Mouse (Mus musculus): Measurements from ENCODE around the gene Atg2a. TPM values are rescaled to one million over a fixed set of nuclear protein-coding genes. Genes with fewer than 3 reads are reported as not detected.
A peak's percentile ranks its signal among the peaks of the same experiment; 100 is the strongest.

The Atg2a gene
- 27.4 and 33.2 TPM in 2 replicates for polyA plus RNA-seq (2012; rRNA removed)

DNA sequence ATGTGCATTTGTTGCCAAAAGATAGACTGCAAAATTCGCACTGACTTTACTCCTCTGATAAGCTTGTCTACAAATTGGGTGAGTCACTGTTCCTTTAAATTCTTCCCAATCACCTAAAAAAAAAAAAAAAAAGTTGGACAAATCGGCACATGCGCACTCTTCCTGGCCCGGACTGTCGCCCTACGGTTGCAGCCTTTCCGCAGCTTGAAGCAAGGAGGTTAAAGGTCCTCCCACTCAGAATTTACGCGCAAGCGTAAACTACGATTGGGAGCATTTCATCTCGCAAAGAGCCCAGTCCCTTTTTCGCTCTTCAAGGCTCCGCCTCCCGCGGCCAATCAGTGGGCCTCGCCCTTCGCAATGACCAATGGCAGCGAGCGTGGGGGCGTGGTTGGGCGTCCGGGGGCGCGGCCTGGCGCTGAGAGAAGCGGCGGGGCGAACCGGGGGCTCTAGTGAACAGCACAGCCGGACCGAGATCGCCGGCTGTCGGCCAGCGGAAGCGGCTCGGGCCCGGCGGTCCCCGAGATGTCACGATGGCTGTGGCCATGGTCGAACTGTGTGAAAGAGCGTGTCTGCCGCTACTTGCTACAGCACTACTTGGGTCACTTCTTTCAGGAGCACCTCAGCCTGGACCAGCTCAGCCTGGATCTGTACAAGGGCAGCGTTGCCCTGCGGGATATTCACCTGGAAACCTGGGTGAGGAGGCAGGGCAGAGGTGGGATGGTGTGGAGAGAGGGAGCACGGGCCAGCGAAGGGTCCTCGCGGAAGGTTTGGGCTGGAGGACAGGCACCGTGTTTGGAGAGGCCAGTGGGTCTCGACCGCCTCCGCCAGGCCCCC is at the start of gene Atg2a:
Atg2a (plus strand) TSS at position 395 of the 834 bp plus-strand sequence.
- peak; percentile 99 for DNase-seq
- under 1% methylated on average over 55 of the region's 55 CpGs for WGBS
- Histone ChIP-seq H3K4me3 (ENCODE audit: insufficient read depth, low read depth, low read length) (peak within 1 kb of the TSS; percentile 81), H3K27me3 (replicated peaks; ENCODE audit: control insufficient read depth, insufficient read depth, low read length) (no peaks in the 10 kb centered on the region), H3K27ac (ENCODE audit: insufficient read depth, low read depth, low read length) (peak within 1 kb of the TSS; percentile 79), H3K36me3 (ENCODE audit: control insufficient read depth, insufficient read depth, low read length) (no peaks in the 10 kb centered on the region), H3K4me1 (ENCODE audit: control insufficient read depth, insufficient read depth, low read length) (peaks cover 3% of the 10 kb centered on the region; the same call in 1 of the 2 replicates)
- no peak for TF ChIP-seq CTCF (conservative IDR thresholded peaks at IDR 0.05; ENCODE audit: insufficient read depth, insufficient read length, low read depth, low read length)
- peak; percentile 63 for TF ChIP-seq POLR2A (IDR thresholded peaks at IDR 0.05; ENCODE audit: low read depth, low read length)

DNA sequence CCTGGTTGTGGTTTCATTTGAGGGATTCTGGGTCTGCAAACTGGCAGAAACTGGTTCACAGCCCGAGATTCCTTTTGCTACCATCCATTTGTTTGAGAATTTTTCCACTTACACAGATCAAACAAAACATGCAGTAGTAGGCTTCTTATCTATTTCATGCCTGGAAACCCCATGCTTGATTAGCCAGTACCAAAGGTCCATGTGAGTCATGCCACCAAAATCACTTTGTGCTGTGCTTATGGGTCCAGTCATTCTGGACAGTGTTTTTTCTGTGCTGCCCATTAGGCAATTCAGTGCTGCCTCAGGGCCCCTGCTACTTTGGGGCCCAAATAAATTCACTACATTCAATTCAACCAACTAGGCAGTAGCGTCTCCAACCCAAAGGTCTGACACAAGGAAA is 37.2 kb upstream of the Atg2a start:
- Histone ChIP-seq H3K36me3 (ENCODE audit: control insufficient read depth, insufficient read depth, low read length) (no peaks in the 10 kb centered on the region), H3K4me3 (ENCODE audit: insufficient read depth, low read depth, low read length) (no peak overlapping the region), H3K27ac (ENCODE audit: insufficient read depth, low read depth, low read length) (no peak overlapping the region), H3K27me3 (replicated peaks; ENCODE audit: control insufficient read depth, insufficient read depth, low read length) (no peaks in the 10 kb centered on the region), H3K4me1 (ENCODE audit: control insufficient read depth, insufficient read depth, low read length) (no peaks in the 10 kb centered on the region)
- no peak for DNase-seq
- WGBS = 80% methylated on average over 2 of the region's 2 CpGs
- TF ChIP-seq POLR2A (IDR thresholded peaks at IDR 0.05; ENCODE audit: low read depth, low read length) = no peak
- TF ChIP-seq CTCF (conservative IDR thresholded peaks at IDR 0.05; ENCODE audit: insufficient read depth, insufficient read length, low read depth, low read length) = no peak

DNA sequence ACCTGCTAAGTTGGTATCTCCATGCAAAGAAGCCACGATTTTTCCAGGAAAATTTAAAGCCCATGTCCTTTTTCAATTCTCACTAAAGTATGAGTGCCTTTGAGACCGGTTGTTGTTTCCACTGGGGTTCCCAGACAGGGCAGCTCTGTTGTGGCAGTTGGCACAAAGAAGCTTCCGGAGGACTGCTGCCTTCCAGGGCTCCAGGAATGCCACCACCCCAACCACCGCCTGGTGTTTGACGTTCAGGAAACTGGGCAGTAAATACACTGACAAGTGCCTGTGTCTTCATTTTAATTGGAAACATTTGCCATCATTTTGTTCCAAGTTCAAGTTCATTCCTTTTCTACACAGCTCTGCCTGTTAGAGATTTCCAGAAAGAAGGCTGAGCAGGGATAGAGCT is 34.8 kb upstream of the Atg2a start:
- 69% methylated on average over 5 of the region's 5 CpGs for WGBS
- no peak for TF ChIP-seq CTCF (conservative IDR thresholded peaks at IDR 0.05; ENCODE audit: insufficient read depth, insufficient read length, low read depth, low read length)
- TF ChIP-seq POLR2A (IDR thresholded peaks at IDR 0.05; ENCODE audit: low read depth, low read length) = no peak
- Histone ChIP-seq H3K27ac (ENCODE audit: insufficient read depth, low read depth, low read length) (no peak overlapping the region), H3K27me3 (replicated peaks; ENCODE audit: control insufficient read depth, insufficient read depth, low read length) (no peaks in the 10 kb centered on the region), H3K4me3 (ENCODE audit: insufficient read depth, low read depth, low read length) (no peak overlapping the region), H3K4me1 (ENCODE audit: control insufficient read depth, insufficient read depth, low read length) (no peaks in the 10 kb centered on the region), H3K36me3 (ENCODE audit: control insufficient read depth, insufficient read depth, low read length) (no peaks in the 10 kb centered on the region)
- DNase-seq = no peak

DNA sequence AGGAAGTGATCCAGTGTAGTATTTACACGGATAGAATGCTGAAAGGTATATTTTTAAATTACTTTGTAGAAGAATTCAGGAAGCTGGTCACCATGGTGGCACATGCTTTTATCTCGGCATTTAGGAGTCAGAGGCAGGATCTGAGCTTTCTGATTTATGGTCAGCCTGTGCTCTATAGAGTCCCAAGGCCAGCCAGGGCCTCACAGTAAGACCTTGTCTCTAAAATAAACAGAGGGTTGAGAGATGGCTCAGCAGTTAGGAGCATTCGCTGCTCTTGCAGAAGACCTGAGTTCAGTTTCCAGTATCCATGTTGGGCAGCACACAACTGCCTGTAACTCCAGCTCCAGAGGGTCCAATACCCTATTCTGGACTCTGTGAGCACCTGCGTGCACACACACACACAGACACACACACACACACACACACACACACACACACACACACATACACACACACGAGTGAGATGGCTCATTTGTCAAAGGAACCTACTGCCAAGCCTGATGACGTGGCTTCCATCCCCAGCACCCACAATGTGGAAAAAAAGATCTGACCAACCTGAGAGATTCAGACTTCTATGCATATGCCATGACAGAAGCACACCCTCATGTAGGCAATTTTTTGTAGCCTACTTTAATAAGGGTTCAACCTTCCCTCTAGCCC is 25.3 kb upstream of the Atg2a start:
- Histone ChIP-seq H3K27me3 (replicated peaks; ENCODE audit: control insufficient read depth, insufficient read depth, low read length) (no peaks in the 10 kb centered on the region), H3K4me1 (ENCODE audit: control insufficient read depth, insufficient read depth, low read length) (no peaks in the 10 kb centered on the region), H3K36me3 (ENCODE audit: control insufficient read depth, insufficient read depth, low read length) (no peaks in the 10 kb centered on the region), H3K27ac (ENCODE audit: insufficient read depth, low read depth, low read length) (no peak overlapping the region), H3K4me3 (ENCODE audit: insufficient read depth, low read depth, low read length) (no peak overlapping the region)
- WGBS = 53% methylated on average over 6 of the region's 6 CpGs
- TF ChIP-seq POLR2A (IDR thresholded peaks at IDR 0.05; ENCODE audit: low read depth, low read length) = no peak
- TF ChIP-seq CTCF (conservative IDR thresholded peaks at IDR 0.05; ENCODE audit: insufficient read depth, insufficient read length, low read depth, low read length) = no peak
- DNase-seq = no peak

DNA sequence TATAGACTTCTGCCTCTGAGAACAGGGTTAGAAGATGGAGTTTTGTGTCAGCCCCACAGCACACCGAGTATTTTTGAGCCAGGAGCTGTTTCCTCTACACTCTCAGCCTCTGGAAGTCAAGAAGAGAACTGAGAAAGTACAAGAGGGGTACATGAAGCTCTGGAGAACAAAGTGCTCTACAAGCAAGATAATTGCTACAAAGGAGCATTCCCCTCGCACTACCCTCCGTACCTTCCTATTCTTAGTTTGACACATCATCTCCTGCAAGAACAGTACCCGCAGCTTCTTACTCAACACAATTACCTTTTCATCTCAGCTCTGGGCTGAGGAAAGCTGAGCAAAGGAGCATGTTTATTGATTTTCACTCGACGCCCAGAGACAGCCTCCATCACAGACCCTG is 22.9 kb upstream of the Atg2a start:
- H3K36me3 ChIP-seq (ENCODE audit: control insufficient read depth, insufficient read depth, low read length) = no peaks in the 10 kb centered on the region
- H3K4me3 ChIP-seq (ENCODE audit: insufficient read depth, low read depth, low read length) = no peak overlapping the region
- no peak for DNase-seq
- TF ChIP-seq POLR2A (IDR thresholded peaks at IDR 0.05; ENCODE audit: low read depth, low read length) (no peak), CTCF (conservative IDR thresholded peaks at IDR 0.05; ENCODE audit: insufficient read depth, insufficient read length, low read depth, low read length) (no peak)
- no peaks in the 10 kb centered on the region for H3K27me3 ChIP-seq (replicated peaks; ENCODE audit: control insufficient read depth, insufficient read depth, low read length)
- WGBS = 75% methylated on average over 6 of the region's 6 CpGs
- H3K27ac ChIP-seq (ENCODE audit: insufficient read depth, low read depth, low read length) = no peak overlapping the region
- H3K4me1 ChIP-seq (ENCODE audit: control insufficient read depth, insufficient read depth, low read length) = no peaks in the 10 kb centered on the region

DNA sequence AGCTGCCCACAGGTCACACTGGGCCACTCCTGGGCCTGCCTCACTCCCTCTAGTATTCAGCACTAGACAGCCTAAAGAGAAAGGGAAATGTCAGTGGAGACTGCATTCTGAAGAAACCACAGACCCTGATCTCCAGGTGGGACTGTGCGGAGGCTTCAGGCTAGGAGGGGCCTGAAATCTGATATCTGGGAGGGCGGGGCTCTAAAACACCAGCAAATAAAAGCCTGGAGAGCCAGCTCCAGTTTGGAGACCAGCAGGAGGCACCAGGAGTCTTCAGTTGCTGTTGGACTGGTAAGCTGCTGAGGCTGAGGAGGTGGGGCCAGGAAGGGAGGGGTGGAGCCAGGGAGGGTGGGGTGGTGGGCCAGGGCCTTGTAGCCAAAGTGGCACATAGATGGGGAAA is 15.3 kb upstream of the Atg2a start, which contains the start of gene Gpha2:
Gpha2 (plus strand) TSS at position 246 of the 400 bp plus-strand sequence.
- Histone ChIP-seq H3K36me3 (ENCODE audit: control insufficient read depth, insufficient read depth, low read length) (no peaks in the 10 kb centered on the region), H3K27ac (ENCODE audit: insufficient read depth, low read depth, low read length) (no peak within 1 kb of the TSS), H3K4me1 (ENCODE audit: control insufficient read depth, insufficient read depth, low read length) (no peaks in the 10 kb centered on the region), H3K4me3 (ENCODE audit: insufficient read depth, low read depth, low read length) (no peak within 1 kb of the TSS), H3K27me3 (replicated peaks; ENCODE audit: control insufficient read depth, insufficient read depth, low read length) (no peaks in the 10 kb centered on the region)
- TF ChIP-seq POLR2A (IDR thresholded peaks at IDR 0.05; ENCODE audit: low read depth, low read length) (no peak), CTCF (conservative IDR thresholded peaks at IDR 0.05; ENCODE audit: insufficient read depth, insufficient read length, low read depth, low read length) (no peak)
- DNase-seq = no peak
- WGBS = 60% methylated on average over 2 of the region's 2 CpGs

DNA sequence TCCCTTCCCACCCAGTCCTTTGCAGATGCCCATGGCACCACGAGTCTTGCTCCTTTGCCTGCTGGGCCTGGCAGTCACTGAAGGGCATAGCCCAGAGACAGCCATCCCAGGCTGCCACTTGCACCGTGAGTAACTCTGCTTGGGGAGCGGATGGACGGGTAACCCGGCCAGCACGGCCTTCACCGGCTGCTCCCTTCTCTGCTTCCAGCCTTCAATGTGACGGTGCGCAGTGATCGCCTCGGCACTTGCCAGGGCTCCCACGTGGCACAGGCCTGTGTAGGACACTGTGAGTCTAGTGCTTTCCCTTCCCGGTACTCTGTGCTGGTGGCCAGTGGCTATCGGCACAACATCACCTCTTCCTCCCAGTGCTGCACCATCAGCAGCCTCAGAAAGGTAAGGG is 14.7 kb upstream of the Atg2a start:
- TF ChIP-seq CTCF (conservative IDR thresholded peaks at IDR 0.05; ENCODE audit: insufficient read depth, insufficient read length, low read depth, low read length) (no peak), POLR2A (IDR thresholded peaks at IDR 0.05; ENCODE audit: low read depth, low read length) (no peak)
- no peak overlapping the region for H3K27ac ChIP-seq (ENCODE audit: insufficient read depth, low read depth, low read length)
- no peaks in the 10 kb centered on the region for H3K4me1 ChIP-seq (ENCODE audit: control insufficient read depth, insufficient read depth, low read length)
- no peaks in the 10 kb centered on the region for H3K36me3 ChIP-seq (ENCODE audit: control insufficient read depth, insufficient read depth, low read length)
- no peak overlapping the region for H3K4me3 ChIP-seq (ENCODE audit: insufficient read depth, low read depth, low read length)
- WGBS = 91% methylated on average over 14 of the region's 14 CpGs
- no peak for DNase-seq
- H3K27me3 ChIP-seq (replicated peaks; ENCODE audit: control insufficient read depth, insufficient read depth, low read length) = no peaks in the 10 kb centered on the region

Data from kidney, adult 2 months (tissue).